Mouse (Mus musculus) brain, embryonic 14.5 days (tissue): Measurements from ENCODE around the gene Neu1.
"Not testable (repeated sequence)": the region's sequence is repeated elsewhere in the genome, so short reads cannot be mapped to it uniquely, and the experiment has no call there.

Source experiments
- CTCF ChIP-seq: fragments of 200-500 bp; IDR thresholded peaks from 2 replicates; pipeline ENCODE4 v1.5.1; 2012; ENCODE audit warnings: inconsistent platforms, mild to moderate bottlenecking, moderate library complexity, borderline replicate concordance; ENCODE audit not compliant: insufficient read depth, insufficient read length; ENCODE audit errors: extremely low read depth
- POLR2A ChIP-seq: fragments of 200-500 bp; IDR thresholded peaks from 2 replicates; pipeline ENCODE4 v1.6.1; 2012; ENCODE audit warnings: mild to moderate bottlenecking, inconsistent platforms, borderline replicate concordance; ENCODE audit not compliant: poor library complexity, insufficient read depth, insufficient read length, severe bottlenecking; ENCODE audit errors: extremely low read depth

GRCm38 (mm10) chr17:34957966-34958365, 26.9 kb downstream of the Neu1 start:
- not testable (repeated sequence) for TF ChIP-seq CTCF, POLR2A
